Mouse (Mus musculus): ENCODE measurements at regions not wholly inside any gene's neighbourhood (a gene's known extent, or its start where the extent isn't known, plus 50 kb on each side); places are given as distances from the start of the nearest gene placed in this dataset.
"Not testable (repeated sequence)": the region's sequence is repeated elsewhere in the genome, so short reads cannot be mapped to it uniquely, and the experiment has no call there.

DNA sequence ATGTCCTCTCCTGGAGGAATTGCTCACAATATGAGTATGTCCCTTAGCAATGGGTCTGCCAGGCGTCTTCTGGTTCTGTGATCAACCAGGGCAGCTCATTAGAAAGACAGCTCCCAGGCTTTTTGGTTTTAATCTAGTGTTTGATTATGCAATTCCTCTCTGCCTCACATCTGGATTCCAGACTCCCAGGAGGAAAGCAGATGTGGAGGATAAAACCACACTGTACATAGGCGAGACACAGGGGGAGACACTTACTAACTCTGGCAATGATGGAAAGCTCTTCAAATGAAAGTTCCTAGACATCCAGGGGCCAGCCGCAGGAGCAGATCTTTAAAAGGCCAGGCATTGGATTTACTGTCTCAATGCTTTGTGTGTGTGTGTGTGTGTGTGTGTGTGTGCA lies 116.4 kb upstream of the Tet2 start:
- DNase-seq (ENCODE audit: extremely low read depth, low read depth, low spot score) = no peak

- DNase-seq (ENCODE audit: extremely low read depth, low read depth, low spot score) = no peak
These were observed 120.0 kb upstream of the Tet2 start for GRCm38 (mm10) chr3:133664914-133665313.

DNA sequence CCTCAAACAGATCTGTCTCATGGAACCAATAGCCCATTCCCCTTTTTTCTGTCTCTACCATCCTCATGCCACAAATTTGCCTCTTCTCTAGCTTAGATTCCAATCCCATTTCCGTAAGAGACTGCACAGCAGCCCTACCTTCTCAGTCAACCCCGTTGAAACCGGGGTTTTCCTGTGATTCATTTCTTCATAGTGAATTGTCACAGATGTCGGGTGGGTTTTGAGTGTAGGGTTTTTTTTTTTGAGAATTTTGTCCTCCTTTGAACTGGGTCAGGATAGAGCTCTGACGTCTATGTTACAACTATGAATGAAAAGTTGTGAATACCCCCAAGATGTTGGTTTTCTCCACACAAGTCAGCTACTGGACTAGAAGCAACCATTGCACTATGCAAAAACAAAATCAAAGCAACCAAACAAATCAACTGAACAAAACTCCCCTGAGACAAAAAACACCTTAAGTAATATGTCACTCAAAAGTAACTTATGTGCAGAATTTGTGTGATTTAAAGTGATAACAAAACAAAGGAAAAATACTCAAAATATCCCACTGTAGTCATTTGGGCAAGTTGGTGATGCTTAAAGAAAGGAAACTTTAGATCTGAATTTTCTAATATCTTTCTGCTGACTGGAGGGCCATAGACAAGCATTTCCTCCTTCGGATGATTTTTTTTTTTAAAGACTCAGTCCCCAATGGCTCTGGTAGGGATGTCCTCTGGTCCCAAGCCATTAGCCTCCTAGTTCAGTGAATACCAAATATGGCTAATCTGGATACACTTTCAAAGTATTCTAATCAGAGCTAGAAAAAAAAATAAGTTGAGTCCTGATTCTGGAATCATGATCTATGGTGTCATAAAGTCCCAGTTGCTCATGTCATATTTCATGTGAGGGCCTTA lies 120.7 kb upstream of the Tet2 start:
- DNase-seq (ENCODE audit: extremely low read depth, low read depth, low spot score) = no peak

- DNase-seq (ENCODE audit: extremely low read depth, low read depth, low spot score) = no peak
These were observed 128.0 kb upstream of the Tet2 start for GRCm38 (mm10) chr3:133672742-133673447.

- DNase-seq (ENCODE audit: extremely low read depth, low read depth, low spot score) = no peak
These were observed 133.0 kb upstream of the Tet2 start for GRCm38 (mm10) chr3:133677892-133678291.

- no peak for DNase-seq (ENCODE audit: extremely low read depth, low read depth, low spot score)
These were observed 135.0 kb upstream of the Tet2 start for GRCm38 (mm10) chr3:133679891-133680290.

DNA sequence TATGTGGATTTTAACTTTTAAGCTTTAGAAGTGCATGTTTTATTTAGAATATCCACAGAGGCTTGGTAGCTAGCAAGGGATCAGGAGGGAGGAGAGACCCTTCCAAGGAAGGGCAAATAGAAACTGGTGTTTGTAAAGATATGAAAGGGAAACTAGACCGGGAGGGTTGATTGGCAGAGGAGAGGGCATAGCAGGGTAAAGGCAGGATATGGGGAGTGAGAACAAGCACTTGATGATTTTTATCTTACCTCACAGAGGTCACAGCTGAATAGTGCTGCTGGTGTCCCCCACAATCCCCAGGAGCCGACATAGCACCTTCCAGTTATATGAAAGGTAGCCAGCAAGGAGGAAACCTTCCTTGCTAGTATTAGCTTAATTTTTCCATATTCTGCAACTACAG lies 135.4 kb upstream of the Tet2 start:
- DNase-seq (ENCODE audit: extremely low read depth, low read depth, low spot score) = no peak

GRCm38 (mm10) chr3:133680805-133681204 lies 135.9 kb upstream of the Tet2 start:
- DNase-seq (ENCODE audit: extremely low read depth, low read depth, low spot score) = no peak

GRCm38 (mm10) chr3:133684196-133684743 lies 139.3 kb upstream of the Tet2 start:
- DNase-seq (ENCODE audit: extremely low read depth, low read depth, low spot score) = no peak

- no peak for DNase-seq (ENCODE audit: extremely low read depth, low read depth, low spot score)
These were observed 139.8 kb upstream of the Tet2 start for GRCm38 (mm10) chr3:133684747-133685146.

DNA sequence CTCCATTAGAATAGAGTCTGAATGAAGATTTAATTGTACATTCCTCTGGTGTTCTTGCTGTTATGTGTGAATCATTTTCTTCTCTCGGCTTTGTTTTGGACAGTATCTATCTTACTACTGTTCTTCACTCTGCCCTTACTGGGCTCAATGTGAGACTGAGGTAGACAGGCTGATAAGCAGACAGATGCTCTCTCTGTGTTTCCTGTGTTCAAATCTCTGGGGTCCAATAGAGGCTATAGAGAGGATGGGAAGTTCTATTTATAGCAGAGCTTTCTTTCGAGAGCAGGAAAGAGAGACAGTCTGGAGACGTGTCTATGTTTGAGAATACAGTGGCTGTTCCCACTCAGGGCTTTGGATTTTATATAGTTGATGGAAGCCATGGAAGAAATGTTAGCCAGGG lies 140.5 kb upstream of the Tet2 start:
- no peak for DNase-seq (ENCODE audit: extremely low read depth, low read depth, low spot score)

DNA sequence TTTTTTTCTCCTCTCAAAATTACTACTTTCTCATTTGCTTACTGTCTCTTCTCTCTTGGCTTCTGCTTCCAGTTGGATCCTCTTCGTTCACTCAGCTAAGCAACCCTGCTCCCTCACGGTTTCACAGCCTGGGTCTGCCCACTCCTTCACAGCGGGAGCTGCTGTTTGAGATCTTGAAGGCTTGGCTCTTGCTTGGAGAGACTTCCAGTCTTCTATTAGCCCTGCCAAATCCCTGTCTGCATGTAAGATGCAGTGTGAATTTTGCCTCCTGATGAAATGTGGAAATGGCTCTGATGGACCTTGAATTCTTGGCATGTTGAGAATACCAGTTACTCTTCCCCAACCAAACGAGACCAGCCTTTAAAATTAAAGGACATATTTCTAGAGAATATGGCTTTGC lies 149.1 kb upstream of the Tet2 start:
- no peak for DNase-seq (ENCODE audit: extremely low read depth, low read depth, low spot score)

DNA sequence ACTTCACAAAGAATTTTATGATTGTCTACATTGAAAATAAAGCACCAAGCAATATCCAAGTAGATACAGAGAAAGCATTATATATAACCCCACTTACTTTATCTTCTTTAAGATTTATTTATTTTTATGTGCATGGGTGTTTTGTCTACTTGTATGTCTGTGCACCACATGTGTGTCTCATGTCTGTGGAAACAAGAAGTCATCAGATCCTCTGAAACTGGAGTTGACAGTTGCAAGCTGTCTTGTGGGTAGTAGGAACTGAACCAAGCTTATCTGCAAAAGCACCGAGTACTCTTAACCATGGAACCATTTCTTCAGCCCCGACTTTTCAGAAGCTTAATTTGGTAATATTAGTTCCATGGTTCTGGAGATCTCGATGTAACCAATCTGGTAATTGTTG lies 151.2 kb upstream of the Tet2 start:
- DNase-seq (ENCODE audit: extremely low read depth, low read depth, low spot score) = no peak

DNA sequence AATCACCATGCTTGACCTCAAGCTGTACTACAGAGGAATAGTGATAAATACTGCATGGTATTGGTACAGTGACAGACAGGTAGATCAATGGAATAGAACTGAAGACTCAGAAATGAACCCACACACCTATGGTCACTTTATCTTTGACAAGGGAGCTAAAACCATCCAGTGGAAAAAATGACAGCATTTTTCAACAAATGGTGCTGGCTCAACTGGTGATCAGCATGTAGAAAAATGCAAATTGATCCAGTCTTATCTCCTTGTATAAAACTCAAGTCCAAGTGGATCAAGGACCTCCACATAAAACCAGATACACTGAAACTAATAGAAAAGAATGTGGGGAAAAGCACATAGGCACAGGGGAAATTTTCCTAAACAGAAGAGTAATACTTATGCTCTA lies 159.9 kb upstream of the Tet2 start:
- not testable (repeated sequence) for DNase-seq (ENCODE audit: extremely low read depth, low read depth, low spot score)

GRCm38 (mm10) chr3:133711518-133711917 lies 166.6 kb upstream of the Tet2 start:
- DNase-seq (ENCODE audit: extremely low read depth, low read depth, low spot score) = no peak

- no peak for DNase-seq (ENCODE audit: extremely low read depth, low read depth, low spot score)
These were observed 177.8 kb upstream of the Tet2 start for GRCm38 (mm10) chr3:133722550-133723290.

DNA sequence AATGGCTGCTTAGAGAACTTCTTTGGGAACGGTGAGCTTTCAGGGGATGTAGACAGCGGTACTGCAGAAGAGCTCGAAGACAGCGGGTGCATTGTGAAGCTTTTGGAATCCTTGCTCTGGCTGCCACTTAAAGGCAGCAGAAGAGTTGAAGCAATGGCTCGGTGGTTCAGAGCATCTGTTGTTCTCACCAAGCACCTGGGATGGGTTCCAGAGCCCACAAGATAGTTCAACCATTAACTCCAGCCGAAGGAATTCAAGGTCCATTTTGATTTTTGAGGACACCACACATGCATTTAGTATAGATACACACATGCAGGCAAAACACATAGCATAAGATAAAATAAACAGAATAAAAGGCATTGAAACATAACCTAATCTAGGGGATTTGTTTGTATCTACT lies 181.9 kb upstream of the Tet2 start:
- no peak for DNase-seq (ENCODE audit: extremely low read depth, low read depth, low spot score)

- DNase-seq (ENCODE audit: extremely low read depth, low read depth, low spot score) = no peak
These were observed 190.7 kb upstream of the Tet2 start for GRCm38 (mm10) chr3:133735603-133736002.

DNA sequence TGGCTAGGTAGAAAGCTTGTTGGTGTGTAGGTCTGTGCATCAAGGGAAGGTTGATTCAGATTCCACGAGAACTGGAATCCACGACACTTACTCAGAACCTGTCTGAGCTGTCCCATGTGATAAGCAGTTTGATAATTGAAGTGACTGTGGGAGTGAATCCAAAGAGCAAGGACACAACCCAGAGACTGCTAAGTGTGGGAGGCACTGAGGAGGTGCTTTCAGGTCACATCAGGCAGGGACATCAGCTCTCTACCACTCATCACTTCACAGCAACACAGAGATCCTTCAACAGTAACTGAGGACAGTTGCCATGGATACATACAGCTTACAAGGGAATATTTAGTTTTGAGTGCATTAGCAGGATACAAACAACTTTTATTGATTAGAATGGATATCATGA lies 194.0 kb upstream of the Tet2 start:
- DNase-seq (ENCODE audit: extremely low read depth, low read depth, low spot score) = no peak

- DNase-seq (ENCODE audit: extremely low read depth, low read depth, low spot score) = no peak
These were observed 199.7 kb upstream of the Tet2 start for GRCm38 (mm10) chr3:133744552-133745118.
